Mouse (Mus musculus) midbrain, embryonic 14.5 days (tissue): ENCODE measurements around the gene Gins1. TPM values are rescaled to one million over a fixed set of nuclear protein-coding genes. Genes with fewer than 3 reads are reported as not detected.

Experiments used
- ATAC-seq: fragments of 200-750 bp; cut with Nextera tagmentation; 2 replicates; pipeline ENCODE4 v1.8.0; 2017; ENCODE audit warnings: moderate number of reproducible peaks, moderate library complexity; ENCODE audit not compliant: low FRiP score, low TSS enrichment
- DNase-seq: peaks from one replicate; pipeline ENCODE4 v3.0.0-alpha.2; 2015
- H3K27ac ChIP-seq: fragments of 300-500 bp; sonication (generic); replicated peaks from 2 replicates; pipeline ENCODE4 v1.5.1; 2014; ENCODE audit warnings: mild to moderate bottlenecking, low read depth, low read length, moderate library complexity
- H3K27me3 ChIP-seq: fragments of 300-500 bp; sonication (generic); 2 replicates; pipeline ENCODE4 v1.6.1; 2014; ENCODE audit warnings: low read length, control low read depth, mixed read lengths; ENCODE audit not compliant: control insufficient read depth, insufficient read depth
- H3K36me3 ChIP-seq: fragments of 300-500 bp; sonication (generic); 2 replicates; pipeline ENCODE4 v1.6.1; 2014; ENCODE audit warnings: low read length, control low read depth; ENCODE audit not compliant: control insufficient read depth, insufficient read depth
- H3K4me1 ChIP-seq: fragments of 300-500 bp; sonication (generic); 2 replicates; pipeline ENCODE4 v1.6.1; 2014; ENCODE audit warnings: mild to moderate bottlenecking, antibody characterized with exemption, low read length, control low read depth; ENCODE audit not compliant: control insufficient read depth, insufficient read depth
- H3K4me2 ChIP-seq: fragments of 300-500 bp; sonication (generic); 2 replicates; pipeline ENCODE4 v1.6.1; 2014; ENCODE audit warnings: mild to moderate bottlenecking, low read length, moderate library complexity
- H3K4me3 ChIP-seq: fragments of 300-500 bp; sonication (generic); replicated peaks from 2 replicates; pipeline ENCODE4 v1.5.1; 2014; ENCODE audit warnings: low read depth, low read length
- H3K9ac ChIP-seq: fragments of 300-500 bp; sonication (generic); replicated peaks from 2 replicates; pipeline ENCODE4 v1.6.1; 2014; ENCODE audit warnings: mild to moderate bottlenecking, low read length, moderate library complexity
- H3K9me3 ChIP-seq: fragments of 300-500 bp; sonication (generic); 2 replicates; pipeline ENCODE4 v1.6.1; 2016; ENCODE audit warnings: low read length, control low read depth, mixed read lengths; ENCODE audit not compliant: control insufficient read depth
- WGBS: fragments of 180-500 bp; shearing (Covaris S2); extraction: QIAGEN DNeasy Blood & Tissue Kit; methylation state at CpG from one replicate; pipeline ENCODE4 v1.1.7; 2014; 5-methylcytosine and 5-hydroxymethylcytosine counted together
- polyA plus RNA-seq: library from polyadenylated mRNA; unstranded; fragments of >200 nt; fragmentation: Nextera tagmentation; extraction: Ambion mirVana; gene quantifications from 2 replicates; pipeline ENCODE4 v1.2.1, GENCODE M21; 2014

Gene Gins1
- polyA plus RNA-seq, 1 experiment from 2014 or later: 21.3 TPM

GRCm38 (mm10) chr2:150976871-150977270 is 71.7 kb downstream of the Gins1 start:
- Histone ChIP-seq H3K4me2 (no peak overlapping the region), H3K27me3 (no peaks in the 10 kb centered on the region), H3K4me1 (no peaks in the 10 kb centered on the region), H3K4me3 (no peak overlapping the region), H3K36me3 (peaks cover 26% of the 10 kb centered on the region), H3K9ac (no peak overlapping the region), H3K27ac (no peak overlapping the region), H3K9me3 (no peaks in the 10 kb centered on the region)
- ATAC-seq (no peak), DNase-seq (no peak)
- WGBS: 96% methylated on average over 5 of the region's 5 CpGs

GRCm38 (mm10) chr2:150977676-150978075 is 72.5 kb downstream of the Gins1 start:
- H3K4me2 ChIP-seq: no peak overlapping the region
- H3K9me3 ChIP-seq: no peaks in the 10 kb centered on the region
- no peak overlapping the region for H3K27ac ChIP-seq
- H3K36me3 ChIP-seq: peaks cover 18% of the 10 kb centered on the region; the same call in 1 of the 2 replicates
- ATAC-seq (no peak), DNase-seq (no peak)
- no peak overlapping the region for H3K9ac ChIP-seq
- H3K4me1 ChIP-seq: no peaks in the 10 kb centered on the region
- no peaks in the 10 kb centered on the region for H3K27me3 ChIP-seq
- no peak overlapping the region for H3K4me3 ChIP-seq
- 95% methylated on average over 6 of the region's 6 CpGs for WGBS

GRCm38 (mm10) chr2:150978791-150979190 is 73.6 kb downstream of the Gins1 start:
- H3K27ac ChIP-seq: no peak overlapping the region
- H3K9ac ChIP-seq: no peak overlapping the region
- ATAC-seq (no peak), DNase-seq (no peak)
- no peak overlapping the region for H3K4me3 ChIP-seq
- H3K4me1 ChIP-seq: no peaks in the 10 kb centered on the region
- 95% methylated on average over 3 of the region's 3 CpGs for WGBS
- no peaks in the 10 kb centered on the region for H3K27me3 ChIP-seq
- H3K4me2 ChIP-seq: no peak overlapping the region
- H3K9me3 ChIP-seq: no peaks in the 10 kb centered on the region
- H3K36me3 ChIP-seq: peaks cover 12% of the 10 kb centered on the region; the same call in 1 of the 2 replicates

- Histone ChIP-seq H3K4me3 (no peak overlapping the region), H3K9ac (no peak overlapping the region), H3K27me3 (no peaks in the 10 kb centered on the region), H3K27ac (no peak overlapping the region), H3K4me1 (no peaks in the 10 kb centered on the region), H3K4me2 (no peak overlapping the region), H3K36me3 (peaks cover 9% of the 10 kb centered on the region; the same call in 1 of the 2 replicates), H3K9me3 (no peaks in the 10 kb centered on the region)
- DNase-seq: no peak
- ATAC-seq: no peak
- WGBS: 89% methylated on average over 14 of the region's 14 CpGs
Observed at GRCm38 (mm10) chr2:150979861-150980620, 74.8 kb downstream of the Gins1 start.

Other genes starting within 250 kb of the Gins1 start
- gene Acss1, start 236.9 kb upstream of the Gins1 start, polyA plus RNA-seq: 15.2 and 19.9 TPM in 2 replicates
- not detected in 2 replicates for gene Vsx1, start 216.0 kb upstream of the Gins1 start, polyA plus RNA-seq
- gene Entpd6, start 156.4 kb upstream of the Gins1 start, polyA plus RNA-seq: 46.1 and 50.8 TPM in 2 replicates
- 62.2 and 64.5 TPM in 2 replicates for gene Pygb, start 118.7 kb upstream of the Gins1 start, polyA plus RNA-seq
- 102 and 105 TPM in 2 replicates for gene Abhd12, start 659 bp upstream of the Gins1 start, polyA plus RNA-seq
- gene Ninl, start 134.0 kb downstream of the Gins1 start, polyA plus RNA-seq: 2.9 and 5.0 TPM in 2 replicates
- gene Nanp, start 134.0 kb downstream of the Gins1 start, polyA plus RNA-seq: 33.5 and 38.0 TPM in 2 replicates
- not detected in 2 replicates for gene Gm14151, start 186.9 kb downstream of the Gins1 start, polyA plus RNA-seq
- gene Gm14147, start 192.8 kb downstream of the Gins1 start, polyA plus RNA-seq: not detected in 2 replicates